Mouse (Mus musculus): Measurements from ENCODE around the gene Zfp85.

GRCm38 (mm10) chr13:67723848-67724479 lies 31.1 kb downstream of the Zfp85 start:
- TF ChIP-seq CTCF (IDR thresholded peaks at IDR 0.05) (no peak; the same call in 1 of the 2 replicates), EP300 (IDR thresholded peaks at IDR 0.05) (no peak)

Data from lung, postnatal 0 days (tissue).